Mouse (Mus musculus) adrenal gland, adult 18-20 months (tissue): ENCODE results near the gene Ccser2. TPM values are rescaled to one million over a fixed set of nuclear protein-coding genes. Genes with fewer than 3 reads are reported as not detected.

Experiments
- DNase-seq, 2 experiments: peaks; one replicate each; pipeline ENCODE4 v3.0.0; 2021 to 2022; ENCODE audit warnings: low spot score in 2 of 2
- total RNA-seq, 2 experiments: library from RNA; stranded (reverse); gene quantifications; 1 replicate in 1 of 2; 2 replicates in 1 of 2; pipeline ENCODE4 v1.2.3; 2021

The Ccser2 gene
- total RNA-seq, 2 experiments from 2014 or later: 28.4 to 45.5 TPM

DNA sequence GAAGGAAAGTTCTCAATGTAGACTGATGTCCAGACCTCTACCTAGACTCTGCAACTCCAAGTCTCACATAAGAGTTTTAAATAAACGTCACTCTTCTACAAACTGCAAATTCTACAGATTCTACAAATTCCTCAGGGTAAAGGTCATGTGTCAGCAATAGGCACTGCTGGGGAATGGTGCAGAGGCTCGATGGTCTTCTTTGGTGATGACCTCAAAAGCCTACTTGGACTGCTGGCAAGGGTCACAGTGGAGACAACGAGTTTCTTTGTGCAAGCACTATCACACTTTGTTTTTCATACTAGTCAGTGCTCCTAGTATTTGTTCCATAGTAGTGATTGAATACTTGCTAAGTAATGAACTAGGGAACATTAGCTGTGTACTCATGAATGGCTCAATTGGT, 85.0 kb downstream of the Ccser2 start:
- no peak for DNase-seq

DNA sequence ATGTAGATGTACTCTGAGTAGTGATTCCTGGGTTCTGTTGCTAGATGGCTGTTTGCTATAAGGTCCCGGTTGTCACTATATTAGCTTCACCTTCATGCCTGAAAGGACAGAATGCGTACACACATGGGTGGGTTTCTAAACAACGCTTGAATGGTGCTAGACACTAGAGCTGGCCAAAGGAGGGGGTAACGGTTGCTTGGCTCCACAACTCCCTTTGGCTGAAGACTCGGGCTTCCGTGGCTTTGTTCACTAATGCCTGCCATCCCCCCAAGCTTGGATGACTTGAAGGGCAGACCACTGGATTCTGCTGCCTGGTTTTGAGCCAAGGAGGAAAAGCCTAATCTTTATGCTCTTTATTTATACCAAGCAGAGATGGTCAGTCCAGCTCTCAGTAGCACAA, 98.3 kb downstream of the Ccser2 start:
- no peak for DNase-seq

DNA sequence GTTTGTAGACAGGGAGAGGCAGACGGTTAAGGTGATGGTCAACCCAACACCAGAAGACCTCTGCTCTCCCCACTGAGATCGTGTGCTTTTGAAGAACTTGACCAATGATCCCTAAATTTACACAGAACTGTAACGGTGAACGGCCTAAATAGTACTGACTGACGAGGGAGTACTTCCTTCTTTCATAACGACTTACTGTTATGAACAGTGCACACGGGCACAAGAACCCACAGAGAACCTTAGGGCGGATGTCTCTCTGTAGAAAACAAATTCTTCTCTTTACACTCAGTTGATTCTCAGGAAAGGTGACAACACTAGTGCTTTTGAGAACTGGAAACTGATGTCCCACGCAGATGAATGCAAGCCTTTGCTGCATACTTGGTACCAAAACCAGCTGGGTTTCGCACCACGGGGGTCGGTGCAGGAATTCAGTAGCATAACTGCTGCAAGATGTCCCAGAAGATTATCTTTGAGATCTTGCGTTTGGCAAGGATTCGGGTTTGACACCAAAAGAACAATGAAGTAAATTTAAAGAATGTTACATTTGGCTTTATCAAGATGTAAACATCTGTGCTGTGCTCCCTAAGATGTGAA, 99.7 kb downstream of the Ccser2 start:
- no peak for DNase-seq

DNA sequence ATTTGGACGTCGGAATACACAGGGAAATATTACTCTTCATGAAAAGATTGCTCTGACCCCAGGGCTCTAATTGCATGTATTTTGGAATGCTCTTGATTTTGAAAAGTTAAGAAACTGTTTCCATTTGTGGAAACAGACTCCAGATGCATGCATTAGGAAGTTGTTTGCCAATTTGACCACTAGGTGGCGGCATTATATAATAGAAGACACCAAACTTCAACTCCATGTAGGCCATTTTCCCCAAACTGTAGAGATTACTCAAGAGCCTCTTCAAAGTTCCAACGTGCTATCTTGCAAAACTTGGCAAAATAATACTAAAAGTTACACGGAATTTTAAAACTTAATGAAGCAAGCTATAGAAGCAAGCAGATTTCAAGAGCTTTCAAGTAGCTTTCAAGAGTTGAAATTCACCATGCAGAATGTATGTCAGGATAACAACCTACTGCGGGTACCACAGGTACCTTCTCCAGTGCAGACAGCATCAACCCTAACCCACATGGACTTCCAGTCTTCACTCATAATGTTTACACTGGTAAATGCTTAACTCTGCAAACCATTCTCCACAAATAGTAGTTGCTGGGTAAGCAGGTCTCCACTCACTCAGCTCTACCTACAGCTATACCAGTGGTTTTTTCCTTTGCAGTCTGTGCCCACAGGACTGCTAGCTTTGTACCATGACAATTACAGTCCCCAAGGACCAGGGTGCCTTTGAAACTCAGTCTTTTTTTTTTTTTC, 101.4 kb downstream of the Ccser2 start:
- peak; percentile 61 to 68 for DNase-seq

DNA sequence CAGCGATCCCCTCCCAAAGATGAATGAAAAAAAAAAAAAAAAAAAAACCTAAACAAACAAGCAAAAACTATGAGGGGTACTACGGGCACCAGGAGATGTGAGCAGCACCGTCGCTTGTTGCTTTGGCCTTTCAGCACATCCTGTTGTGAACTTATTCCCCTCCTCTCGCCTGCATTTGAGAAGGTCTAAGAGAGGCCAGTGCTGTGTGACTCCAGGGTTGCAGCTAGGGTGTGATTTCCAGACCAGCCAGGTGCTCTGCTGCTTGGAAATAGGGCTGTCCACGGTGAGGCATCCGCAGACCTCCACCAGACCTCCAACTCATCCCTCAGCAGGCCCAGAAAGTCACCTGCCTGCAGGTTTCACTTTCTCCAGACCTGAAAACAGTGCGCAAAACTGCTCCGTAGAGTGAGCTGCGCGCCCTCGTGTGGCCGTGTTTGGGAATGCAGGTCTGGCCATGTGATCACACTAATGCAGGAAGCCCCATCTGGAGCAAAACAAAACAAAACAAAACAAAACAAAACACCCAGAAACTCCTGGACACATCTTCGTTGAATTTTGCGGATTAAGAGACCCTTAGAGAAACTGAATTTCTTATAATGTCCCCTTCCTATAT, 104.6 kb downstream of the Ccser2 start:
- peak; percentile 88 to 90 for DNase-seq

DNA sequence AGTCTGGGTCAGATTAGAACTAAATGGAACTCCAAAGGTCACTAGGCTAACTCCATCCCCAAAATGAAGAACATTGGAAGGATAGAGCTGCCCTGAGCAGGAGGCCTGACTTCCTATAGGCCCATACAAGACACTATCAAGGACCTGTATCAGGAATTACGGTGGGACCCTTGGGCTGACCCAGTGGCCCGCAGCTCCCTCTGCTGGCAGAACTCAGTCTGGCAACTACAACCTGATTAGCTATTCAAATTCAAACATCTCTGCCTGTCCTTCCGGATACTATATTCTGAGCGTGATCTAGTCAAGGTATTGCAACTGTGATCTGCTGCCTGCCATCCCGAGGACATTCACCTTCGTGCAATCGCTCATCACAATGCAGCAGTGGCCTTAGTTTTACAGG, 106.2 kb downstream of the Ccser2 start:
- peak; percentile 39 to 57 for DNase-seq

DNA sequence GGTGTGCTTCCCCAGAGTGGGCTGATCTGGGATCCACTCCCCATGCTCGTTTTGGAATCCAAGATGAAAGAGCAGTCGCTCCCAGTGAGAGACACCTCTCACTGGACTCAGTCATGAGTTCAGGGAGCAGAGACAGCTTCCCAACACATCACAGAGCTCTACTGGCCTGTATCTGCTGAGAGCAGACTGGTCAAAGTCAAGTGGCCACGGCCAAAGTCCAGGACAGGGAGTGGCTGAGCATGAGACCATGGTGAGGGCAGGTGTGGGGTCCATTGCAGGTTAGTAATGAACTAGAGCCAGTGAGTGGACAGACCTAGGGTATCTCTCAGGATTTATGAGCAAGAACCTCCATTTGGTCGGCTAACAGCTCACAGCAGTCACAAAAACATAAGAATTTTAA, 109.6 kb downstream of the Ccser2 start:
- DNase-seq: no peak

DNA sequence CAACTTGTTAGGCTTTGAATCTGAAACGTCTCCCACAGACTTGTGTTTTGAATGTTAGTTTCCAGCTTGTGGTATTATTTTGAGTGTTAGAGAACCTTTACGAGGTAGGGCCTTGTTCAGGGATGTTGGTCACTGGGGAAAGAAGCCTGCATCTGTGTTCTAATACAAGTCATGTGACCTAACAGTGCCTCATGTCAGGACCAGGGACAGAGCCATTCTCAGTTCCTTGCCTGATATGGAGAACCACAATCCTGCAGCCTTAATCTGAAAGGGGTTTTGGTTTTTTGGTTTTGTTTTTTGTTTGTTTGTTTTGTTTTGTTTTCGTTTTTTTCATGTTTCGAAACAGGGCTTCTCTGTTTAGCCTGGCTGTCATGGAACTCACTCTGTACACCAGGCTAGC, 115.6 kb downstream of the Ccser2 start:
- no peak for DNase-seq

DNA sequence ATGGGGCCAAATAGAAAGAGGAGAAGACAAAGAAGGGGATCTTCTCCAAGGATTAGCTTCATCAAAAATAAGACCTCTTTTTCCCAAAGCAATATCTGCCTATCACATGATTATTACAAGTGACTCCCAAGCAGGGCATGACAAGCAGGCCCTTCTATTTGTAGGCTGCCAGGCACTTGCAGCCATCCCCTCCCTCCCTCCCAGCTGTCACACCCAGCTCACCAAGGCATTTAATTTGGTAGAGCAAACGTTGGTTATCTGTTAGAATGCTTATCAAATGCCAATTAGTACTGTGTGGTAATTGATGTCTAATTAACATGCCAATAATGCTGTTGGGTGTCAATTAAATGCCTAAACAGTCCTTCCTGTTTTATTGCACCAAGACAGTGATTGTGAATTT, 119.7 kb downstream of the Ccser2 start:
- DNase-seq: no peak

Other genes with a start within 250 kb of the Ccser2 start
- not detected for gene Rgr, start 80.2 kb upstream of the Ccser2 start, total RNA-seq
- gene Lrit1, start 86.1 kb upstream of the Ccser2 start, total RNA-seq: not detected
- not detected for gene Lrit2, start 99.2 kb upstream of the Ccser2 start, total RNA-seq
- gene Cdhr1, start 129.6 kb upstream of the Ccser2 start, total RNA-seq: not detected
- gene 2610528A11Rik, start 145.2 kb upstream of the Ccser2 start, total RNA-seq: under 1 TPM in 1 of 2 experiments, not detected in 1; 0.83 TPM
- gene Ghitm, start 166.5 kb upstream of the Ccser2 start, total RNA-seq: 100 to 1,000 TPM; 776 to 801 TPM